Mouse (Mus musculus) ES-E14 (cell line): ENCODE data around the gene Usp48. TPM values are rescaled to one million over a fixed set of nuclear protein-coding genes. Genes with fewer than 3 reads are reported as not detected.

Experiments
- DNase-seq: peaks from one replicate; pipeline ENCODE4 v3.0.0-alpha.2; 2013; ENCODE audit warnings: low read depth, low spot score
- H3K27ac ChIP-seq: 2 replicates; pipeline ENCODE4 v1.5.1; 2012; ENCODE audit warnings: low read depth, mild to moderate bottlenecking, low read length, moderate library complexity, mixed read lengths; ENCODE audit not compliant: poor library complexity, insufficient read depth, severe bottlenecking
- H3K36me3 ChIP-seq: 2 replicates; pipeline ENCODE4 v1.6.1; 2012; ENCODE audit warnings: mild to moderate bottlenecking, low read length, moderate library complexity, mixed read lengths; ENCODE audit not compliant: control insufficient read depth, poor library complexity, insufficient read depth, severe bottlenecking
- H3K4me1 ChIP-seq, 2 experiments: fragments of 150-350 bp in 1 of 2; sonication (generic) in 1 of 2; 2 replicates each; pipeline ENCODE4 v1.6.1; 2012; ENCODE audit warnings: low read length in 2 of 2, mild to moderate bottlenecking in 1 of 2, mixed read lengths in 1 of 2; ENCODE audit not compliant: control insufficient read depth in 2 of 2, insufficient read depth in 2 of 2, poor library complexity in 1 of 2
- H3K4me3 ChIP-seq, 2 experiments: fragments of 150-350 bp in 1 of 2; sonication (generic) in 1 of 2; 2 replicates each; pipeline ENCODE4 v1.5.1; 2012; ENCODE audit warnings: low read length in 2 of 2, low read depth in 1 of 2, mild to moderate bottlenecking in 1 of 2, mixed read lengths in 1 of 2; ENCODE audit not compliant: insufficient read depth in 1 of 2, poor library complexity in 1 of 2, severe bottlenecking in 1 of 2
- H3K9ac ChIP-seq: 2 replicates; pipeline ENCODE4 v1.6.1; 2012; ENCODE audit warnings: low read depth, mild to moderate bottlenecking, low read length, mixed read lengths; ENCODE audit not compliant: poor library complexity, insufficient read depth, severe bottlenecking
- H3K9me3 ChIP-seq: fragments of 150-350 bp; sonication (generic); 2 replicates; pipeline ENCODE4 v1.6.1; 2012; ENCODE audit warnings: low read depth, mild to moderate bottlenecking, low read length; ENCODE audit not compliant: control insufficient read depth, insufficient read depth
- CHD2 ChIP-seq: IDR thresholded peaks from 2 replicates; pipeline ENCODE4 v1.6.1; 2014; ENCODE audit warnings: mild to moderate bottlenecking, low read depth, low read length, inconsistent platforms
- HCFC1 ChIP-seq: IDR thresholded peaks from 2 replicates; pipeline ENCODE4 v1.6.1; 2012; ENCODE audit warnings: low read length, inconsistent platforms, borderline replicate concordance; ENCODE audit not compliant: insufficient read depth
- MAFK ChIP-seq: IDR thresholded peaks from 2 replicates; pipeline ENCODE4 v1.6.1; 2014; ENCODE audit warnings: mild to moderate bottlenecking, low read depth, low read length, inconsistent platforms; ENCODE audit not compliant: insufficient read depth
- ZC3H11A ChIP-seq: IDR thresholded peaks from 2 replicates; pipeline ENCODE4 v1.6.1; 2012; ENCODE audit warnings: low read depth, mild to moderate bottlenecking, inconsistent platforms, low read length, borderline replicate concordance
- ZNF384 ChIP-seq: IDR thresholded peaks from 2 replicates; pipeline ENCODE4 v1.6.1; 2012; ENCODE audit warnings: low read depth, low read length, inconsistent platforms
- in situ Hi-C, 2 experiments: fragments of 600-800 bp; cut with MboI; formaldehyde crosslinking; loops; one replicate each; pipeline ENCODE4 v1.15.1; 2025; ENCODE audit warnings: low sequenced_read_pairs in 2 of 2, inconsistent platforms in 1 of 2; ENCODE audit not compliant: unreplicated experiment in 2 of 2
- total RNA-seq: library from RNA; depleted of rRNA; stranded (reverse); fragments of 300-350 nt; gene quantifications from 2 replicates; pipeline ENCODE4 v1.2.3, GENCODE M21; 2012

Usp48 gene
- total RNA-seq, 1 experiment = 173 TPM

DNA sequence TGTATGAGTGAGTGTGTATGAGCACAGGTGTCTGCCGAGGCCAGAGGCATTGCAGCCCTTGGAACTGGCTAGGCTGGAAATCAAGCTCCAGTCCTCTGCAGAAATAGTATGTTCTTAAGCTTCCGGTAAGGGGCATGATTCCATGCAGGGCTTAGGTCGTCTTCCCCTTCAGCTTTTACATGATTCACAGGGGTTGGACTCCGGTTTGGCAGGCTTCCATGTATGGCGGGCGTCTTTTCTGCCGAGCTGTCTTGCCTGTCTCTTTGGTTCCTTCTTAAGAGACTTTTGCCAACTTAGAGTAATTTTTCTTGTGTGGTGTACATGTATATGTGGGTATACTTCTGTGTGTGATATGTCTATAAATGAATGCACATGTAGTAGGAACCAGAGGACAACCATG, 35.8 kb downstream of the Usp48 start:
- H3K27ac ChIP-seq = no peak overlapping the region
- peaks cover 5 to 14% of the 10 kb centered on the region in 2 experiments for H3K4me1 ChIP-seq
- peaks cover 58% of the 10 kb centered on the region for H3K36me3 ChIP-seq
- in situ Hi-C loops = no loop called here
- no peak overlapping the region for H3K4me3 ChIP-seq
- DNase-seq = no peak
- no peak overlapping the region for H3K9ac ChIP-seq
- no peak for TF ChIP-seq ZC3H11A
- TF ChIP-seq HCFC1 = no peak
- TF ChIP-seq CHD2 = no peak
- TF ChIP-seq ZNF384 = no peak
- no peak for TF ChIP-seq MAFK
- H3K9me3 ChIP-seq = no peaks in the 10 kb centered on the region

DNA sequence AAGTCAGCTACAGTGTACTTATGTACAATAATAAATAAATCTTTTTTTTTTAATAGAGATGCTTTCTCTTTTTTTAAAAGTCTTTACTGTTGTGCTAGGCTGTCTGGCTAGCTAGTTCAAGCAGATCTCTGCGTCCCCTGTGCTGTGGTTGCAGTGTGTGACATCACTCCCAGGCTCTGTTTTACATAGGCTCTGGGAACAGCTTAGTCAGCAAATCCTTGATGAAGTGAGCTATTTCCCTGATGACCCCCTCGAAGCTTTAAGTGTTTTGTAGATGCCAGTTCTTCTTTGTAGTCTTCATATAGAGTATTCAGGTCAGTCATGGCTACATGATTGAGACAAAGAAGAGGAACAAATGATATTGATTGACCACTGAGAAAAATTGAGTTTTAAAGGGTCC, 36.6 kb downstream of the Usp48 start:
- TF ChIP-seq MAFK = peak; percentile 95
- TF ChIP-seq ZC3H11A = no peak
- Histone ChIP-seq H3K4me3 (no peak overlapping the region), H3K9me3 (no peaks in the 10 kb centered on the region), H3K9ac (no peak overlapping the region), H3K36me3 (peaks cover 59% of the 10 kb centered on the region), H3K4me1 (peaks cover 5 to 14% of the 10 kb centered on the region in 2 experiments), H3K27ac (no peak overlapping the region)
- in situ Hi-C loops = no loop called here
- DNase-seq = no peak

GRCm38 (mm10) chr4:137631596-137631995, 38.0 kb downstream of the Usp48 start:
- H3K4me3 ChIP-seq = no peak overlapping the region
- H3K36me3 ChIP-seq = peaks cover 58% of the 10 kb centered on the region
- TF ChIP-seq HCFC1 (no peak), ZNF384 (no peak), ZC3H11A (no peak), MAFK (no peak)
- DNase-seq = no peak
- in situ Hi-C loops = no loop called here
- H3K9me3 ChIP-seq = no peaks in the 10 kb centered on the region
- peaks cover 5 to 14% of the 10 kb centered on the region in 2 experiments for H3K4me1 ChIP-seq
- H3K9ac ChIP-seq = no peak overlapping the region; the same call in 1 of the 2 replicates
- H3K27ac ChIP-seq = peak overlapping the region; percentile 53; the same call in 1 of the 2 replicates

DNA sequence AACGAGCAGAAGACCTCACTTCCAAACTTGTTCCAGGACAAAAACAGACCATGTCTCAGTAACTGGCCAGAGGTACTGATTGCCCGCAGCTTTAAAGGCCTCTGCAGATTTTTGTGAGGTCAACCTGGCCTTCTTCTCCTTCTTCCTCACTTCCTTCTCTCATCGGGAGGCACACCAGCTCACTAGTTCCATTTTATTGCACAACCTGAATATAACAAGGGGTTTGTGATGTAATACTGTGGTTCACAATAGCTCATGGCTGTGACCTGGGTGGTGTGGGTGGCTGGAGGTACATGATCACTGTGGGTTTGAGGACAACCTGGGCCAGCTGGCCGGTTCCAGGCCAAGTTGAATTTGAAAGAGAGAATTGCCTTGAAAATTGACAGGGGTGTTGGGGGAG, 39.8 kb downstream of the Usp48 start:
- H3K4me1 ChIP-seq = peaks cover 5 to 14% of the 10 kb centered on the region in 2 experiments
- H3K9ac ChIP-seq = no peak overlapping the region
- in situ Hi-C loops = no loop called here
- no peaks in the 10 kb centered on the region for H3K9me3 ChIP-seq
- TF ChIP-seq CHD2 (no peak), MAFK (no peak), ZC3H11A (no peak), ZNF384 (no peak), HCFC1 (no peak)
- DNase-seq = no peak
- H3K36me3 ChIP-seq = peaks cover 58% of the 10 kb centered on the region
- H3K27ac ChIP-seq = no peak overlapping the region
- no peak overlapping the region for H3K4me3 ChIP-seq

GRCm38 (mm10) chr4:137636597-137636996, 43.0 kb downstream of the Usp48 start:
- H3K9me3 ChIP-seq = no peaks in the 10 kb centered on the region
- no peak overlapping the region for H3K9ac ChIP-seq
- in situ Hi-C loops = no loop called here
- H3K4me1 ChIP-seq = peaks cover 5 to 8% of the 10 kb centered on the region in 2 experiments
- DNase-seq = no peak
- TF ChIP-seq HCFC1 = no peak
- H3K36me3 ChIP-seq = peaks cover 57% of the 10 kb centered on the region
- H3K4me3 ChIP-seq = no peak overlapping the region
- H3K27ac ChIP-seq = no peak overlapping the region
